8 mouse cellular contexts compared by ENCODE assay signal in genomic region chr8:124019782-124020181, GRCm38 (mm10). TPM values are rescaled to one million over a fixed set of nuclear protein-coding genes. Genes with fewer than 3 reads are reported as not detected.
A peak's percentile ranks its signal among the peaks of the same experiment; 100 is the strongest.
DNase-seq lines count a peak whose midpoint lies in the region; ATAC-seq and TF ChIP-seq lines count a peak whose summit lies in the region.

No protein-coding gene starts in this region.

- ATAC-seq in limb, embryonic 13.5 days (ENCODE audit: low FRiP score, low read depth): no peak
- no peak for ATAC-seq in midbrain, postnatal 0 days (ENCODE audit: low FRiP score)

- H3K36me3 ChIP-seq in hindbrain, embryonic 10.5 days: peaks cover 13% of the 10 kb centered on the region
- peaks cover 8% of the 10 kb centered on the region for H3K36me3 ChIP-seq in limb, embryonic 13.5 days
- no peaks in the 10 kb centered on the region for H3K36me3 ChIP-seq in midbrain, postnatal 0 days (ENCODE audit: insufficient read depth, low read length)

- intact Hi-C loops in left cerebral cortex, adult 2 months (cut with DNase I): loop anchor here (2.0 to 5.0 kb wide), 2 partner anchors 71 to 928 kb away; partner anchors contain the start of genes Egln1 and Nup133

- no peak for DNase-seq in left cerebral cortex, adult 2 months (ENCODE audit: extremely low spot score in 1 of 2, low spot score in 2 of 2)
- no peak for DNase-seq in left cerebral cortex, adult 11 months (ENCODE audit: low spot score)
- DNase-seq in embryo, embryonic 11.5 days (ENCODE audit: low read depth, low spot score): peak; percentile 1
- peak; percentile 15 for DNase-seq in hindbrain, embryonic 10.5 days (ENCODE audit: low spot score)
- no peak for DNase-seq in midbrain, postnatal 0 days (ENCODE audit: low spot score)
- DNase-seq in frontal cortex, adult 2 months (ENCODE audit: extremely low spot score in 1 of 2, low spot score in 1 of 2): no peak
- no peak for DNase-seq in frontal cortex, postnatal 10 days (ENCODE audit: low spot score in 2 of 2)

- 39% methylated on average over 13 of the region's 13 CpGs for whole genome bisulfite sequencing in hindbrain, embryonic 10.5 days
- WGBS in limb, embryonic 13.5 days: 35% methylated on average over 13 of the region's 13 CpGs
- 40% methylated on average over 13 of the region's 13 CpGs for WGBS in midbrain, postnatal 0 days

- peak overlapping the region; percentile 81 for H3K9ac ChIP-seq in limb, embryonic 13.5 days
- no peak overlapping the region for H3K9ac ChIP-seq in midbrain, postnatal 0 days (replicated peaks; ENCODE audit: low read length, poor library complexity, severe bottlenecking)

- peak overlapping the region; percentile 90 for H3K4me3 ChIP-seq in left cerebral cortex, adult 2 months
- H3K4me3 ChIP-seq in hindbrain, embryonic 10.5 days: peak overlapping the region; percentile 87
- peak overlapping the region; percentile 83 for H3K4me3 ChIP-seq in limb, embryonic 13.5 days
- peak overlapping the region; percentile 76 for H3K4me3 ChIP-seq in midbrain, postnatal 0 days (ENCODE audit: low read depth, low read length)

- no peaks in the 10 kb centered on the region for H3K27me3 ChIP-seq in hindbrain, embryonic 10.5 days (ENCODE audit: insufficient read depth, poor library complexity, severe bottlenecking)
- H3K27me3 ChIP-seq in limb, embryonic 13.5 days: no peaks in the 10 kb centered on the region
- H3K27me3 ChIP-seq in midbrain, postnatal 0 days (ENCODE audit: insufficient read depth, low read length): no peaks in the 10 kb centered on the region

- no peak for TF ChIP-seq CTCF in left cerebral cortex, adult 2 months (IDR thresholded peaks at IDR 0.05)
- TF ChIP-seq CTCF in midbrain, postnatal 0 days (IDR thresholded peaks at IDR 0.05): no peak

- H3K4me1 ChIP-seq in hindbrain, embryonic 10.5 days (replicated peaks): peaks cover 39% of the 10 kb centered on the region
- H3K4me1 ChIP-seq in limb, embryonic 13.5 days: peaks cover 35% of the 10 kb centered on the region
- peaks cover 6% of the 10 kb centered on the region; the same call in 1 of the 2 replicates for H3K4me1 ChIP-seq in midbrain, postnatal 0 days (ENCODE audit: insufficient read depth, low read length)

- H3K4me2 ChIP-seq in limb, embryonic 13.5 days (replicated peaks): peak overlapping the region; percentile 74
- peak overlapping the region; percentile 59 for H3K4me2 ChIP-seq in midbrain, postnatal 0 days (ENCODE audit: low read depth, low read length, poor library complexity, severe bottlenecking)

- H3K27ac ChIP-seq in left cerebral cortex, adult 2 months: no peak overlapping the region
- H3K27ac ChIP-seq in hindbrain, embryonic 10.5 days: peak overlapping the region; percentile 9; the same call in 1 of the 2 replicates
- H3K27ac ChIP-seq in limb, embryonic 13.5 days: no peak overlapping the region
- no peak overlapping the region for H3K27ac ChIP-seq in midbrain, postnatal 0 days (ENCODE audit: low read depth, low read length)

- H3K9me3 ChIP-seq in hindbrain, embryonic 10.5 days: no peaks in the 10 kb centered on the region
- no peaks in the 10 kb centered on the region for H3K9me3 ChIP-seq in limb, embryonic 13.5 days
- no peaks in the 10 kb centered on the region for H3K9me3 ChIP-seq in midbrain, postnatal 0 days (ENCODE audit: low read length)

RNA-seq across cellular contexts. Expression of gene Taf5l, which starts 1.4 kb away (rescaled TPM):
- 10 to 100 TPM; 22.8 to 24.2 TPM for total RNA-seq in left cerebral cortex, adult 2 months (2021)
- polyA plus RNA-seq in hindbrain, embryonic 10.5 days (2016; fragmentation: Nextera tagmentation; extraction: Ambion mirVana): 37.8 and 40.2 TPM in 2 replicates
- 36.4 and 38.7 TPM in 2 replicates for polyA plus RNA-seq in limb, embryonic 13.5 days (2015; fragmentation: Nextera tagmentation; extraction: Ambion mirVana)
- total RNA-seq in midbrain, postnatal 0 days (2014; rRNA removed): 35.7 and 37.1 TPM in 2 replicates
- polyA plus RNA-seq in midbrain, postnatal 0 days (2015; fragmentation: Nextera tagmentation; extraction: Ambion mirVana): 18.6 and 19.5 TPM in 2 replicates
- 15.2 and 17.7 TPM in 2 replicates for polyA plus RNA-seq in frontal cortex, adult 2 months (2012; rRNA removed)

RNA-seq across cellular contexts. Expression of gene Urb2, which starts 1.5 kb away (rescaled TPM):
- total RNA-seq in left cerebral cortex, adult 2 months (2021): 10 to 100 TPM; 11.4 to 13.0 TPM
- polyA plus RNA-seq in hindbrain, embryonic 10.5 days (2016; fragmentation: Nextera tagmentation; extraction: Ambion mirVana): 6.8 and 7.1 TPM in 2 replicates
- 4.5 and 5.5 TPM in 2 replicates for polyA plus RNA-seq in limb, embryonic 13.5 days (2015; fragmentation: Nextera tagmentation; extraction: Ambion mirVana)
- 12.0 and 13.2 TPM in 2 replicates for total RNA-seq in midbrain, postnatal 0 days (2014; rRNA removed)
- polyA plus RNA-seq in midbrain, postnatal 0 days (2015; fragmentation: Nextera tagmentation; extraction: Ambion mirVana): 1.5 and 1.8 TPM in 2 replicates
- polyA plus RNA-seq in frontal cortex, adult 2 months (2012; rRNA removed): 4.6 and 5.5 TPM in 2 replicates

RNA-seq across cellular contexts. Expression of gene Abcb10, which starts 36.9 kb away (rescaled TPM):
- total RNA-seq in left cerebral cortex, adult 2 months (2021): 10 to 100 TPM; 16.3 to 16.5 TPM
- polyA plus RNA-seq in hindbrain, embryonic 10.5 days (2016; fragmentation: Nextera tagmentation; extraction: Ambion mirVana): 19.5 and 21.4 TPM in 2 replicates
- polyA plus RNA-seq in limb, embryonic 13.5 days (2015; fragmentation: Nextera tagmentation; extraction: Ambion mirVana): 17.0 TPM in 2 replicates
- total RNA-seq in midbrain, postnatal 0 days (2014; rRNA removed): 43.4 and 52.7 TPM in 2 replicates
- 14.7 and 14.8 TPM in 2 replicates for polyA plus RNA-seq in midbrain, postnatal 0 days (2015; fragmentation: Nextera tagmentation; extraction: Ambion mirVana)
- 14.5 and 18.4 TPM in 2 replicates for polyA plus RNA-seq in frontal cortex, adult 2 months (2012; rRNA removed)

Comparison
In these comparisons a context has a peak if more than half of its experiments do, and no peak if none do; other contexts are left out.
1. DNase-seq: peak in embryo, embryonic 11.5 days (single experiment) and hindbrain, embryonic 10.5 days (single experiment); none in left cerebral cortex, adult 2 months (0 of 2), left cerebral cortex, adult 11 months (single experiment), midbrain, postnatal 0 days (single experiment), frontal cortex, adult 2 months (0 of 2) and frontal cortex, postnatal 10 days (0 of 2).
2. Peak in every context shown above with its lines, with median percentiles within 50 percentile points of each other: H3K4me3 ChIP-seq.